Mouse (Mus musculus): ENCODE results near the gene Smim5. TPM values are rescaled to one million over a fixed set of nuclear protein-coding genes. Genes with fewer than 3 reads are reported as not detected.

Smim5 gene
- polyA plus RNA-seq, 1 experiment from 2014 or later: 19.6 TPM

GRCm38 (mm10) chr11:115886446-115886845 lies 13.3 kb upstream of the Smim5 start:
- H3K4me3 ChIP-seq (ENCODE audit: low read depth, low read length): no peak overlapping the region
- H3K4me2 ChIP-seq: no peak overlapping the region
- no peaks in the 10 kb centered on the region for H3K4me1 ChIP-seq (ENCODE audit: control insufficient read depth, insufficient read depth, low read length)
- peaks cover 18% of the 10 kb centered on the region for H3K27me3 ChIP-seq (ENCODE audit: control insufficient read depth, insufficient read depth, low read length)
- 71% methylated on average over 11 of the region's 11 CpGs for WGBS (ENCODE audit: insufficient replicate concordance)
- H3K36me3 ChIP-seq (ENCODE audit: control insufficient read depth, insufficient read depth, low read length): no peaks in the 10 kb centered on the region
- H3K27ac ChIP-seq (ENCODE audit: low read depth, low read length): no peak overlapping the region
- ATAC-seq (replicated peaks; ENCODE audit: insufficient number of reproducible peaks, low FRiP score, low TSS enrichment): no peak
- no peaks in the 10 kb centered on the region for H3K9me3 ChIP-seq (replicated peaks; ENCODE audit: control insufficient read depth, low read length)
- H3K9ac ChIP-seq (ENCODE audit: low read depth, low read length): no peak overlapping the region

- H3K36me3 ChIP-seq (ENCODE audit: control insufficient read depth, insufficient read depth, low read length): no peaks in the 10 kb centered on the region
- no peak overlapping the region for H3K4me3 ChIP-seq (ENCODE audit: low read depth, low read length)
- H3K27ac ChIP-seq (ENCODE audit: low read depth, low read length): no peak overlapping the region
- H3K9ac ChIP-seq (ENCODE audit: low read depth, low read length): no peak overlapping the region
- peaks cover 13% of the 10 kb centered on the region for H3K27me3 ChIP-seq (ENCODE audit: control insufficient read depth, insufficient read depth, low read length)
- ATAC-seq (replicated peaks; ENCODE audit: insufficient number of reproducible peaks, low FRiP score, low TSS enrichment): no peak
- no peaks in the 10 kb centered on the region for H3K9me3 ChIP-seq (replicated peaks; ENCODE audit: control insufficient read depth, low read length)
- peaks cover 4% of the 10 kb centered on the region; the same call in 1 of the 2 replicates for H3K4me1 ChIP-seq (ENCODE audit: control insufficient read depth, insufficient read depth, low read length)
- no peak overlapping the region for H3K4me2 ChIP-seq
- 81% methylated on average over 5 of the region's 5 CpGs for WGBS (ENCODE audit: insufficient replicate concordance)
Measured at GRCm38 (mm10) chr11:115888020-115888419, 11.7 kb upstream of the Smim5 start.

- Histone ChIP-seq H3K4me3 (ENCODE audit: low read depth, low read length) (no peak overlapping the region), H3K36me3 (ENCODE audit: control insufficient read depth, insufficient read depth, low read length) (peaks cover 2% of the 10 kb centered on the region; the same call in 1 of the 2 replicates), H3K27me3 (ENCODE audit: control insufficient read depth, insufficient read depth, low read length) (peaks cover 2% of the 10 kb centered on the region; the same call in 1 of the 2 replicates), H3K4me2 (no peak overlapping the region), H3K27ac (ENCODE audit: low read depth, low read length) (no peak overlapping the region), H3K9ac (ENCODE audit: low read depth, low read length) (no peak overlapping the region), H3K9me3 (replicated peaks; ENCODE audit: control insufficient read depth, low read length) (no peaks in the 10 kb centered on the region), H3K4me1 (ENCODE audit: control insufficient read depth, insufficient read depth, low read length) (peaks cover 4% of the 10 kb centered on the region; the same call in 1 of the 2 replicates)
- WGBS (ENCODE audit: insufficient replicate concordance): 76% methylated on average over 6 of the region's 6 CpGs
- no peak for ATAC-seq (replicated peaks; ENCODE audit: insufficient number of reproducible peaks, low FRiP score, low TSS enrichment)
Measured at GRCm38 (mm10) chr11:115889159-115889558, 10.6 kb upstream of the Smim5 start.

GRCm38 (mm10) chr11:115892213-115892612 lies 7.6 kb upstream of the Smim5 start:
- Histone ChIP-seq H3K4me3 (ENCODE audit: low read depth, low read length) (no peak overlapping the region), H3K27ac (ENCODE audit: low read depth, low read length) (no peak overlapping the region), H3K36me3 (ENCODE audit: control insufficient read depth, insufficient read depth, low read length) (peaks cover 8% of the 10 kb centered on the region), H3K4me1 (ENCODE audit: control insufficient read depth, insufficient read depth, low read length) (peaks cover 4% of the 10 kb centered on the region; the same call in 1 of the 2 replicates), H3K9me3 (replicated peaks; ENCODE audit: control insufficient read depth, low read length) (no peaks in the 10 kb centered on the region), H3K9ac (ENCODE audit: low read depth, low read length) (no peak overlapping the region), H3K4me2 (no peak overlapping the region), H3K27me3 (ENCODE audit: control insufficient read depth, insufficient read depth, low read length) (no peaks in the 10 kb centered on the region)
- 36% methylated on average over 6 of the region's 6 CpGs for WGBS (ENCODE audit: insufficient replicate concordance)
- no peak for ATAC-seq (replicated peaks; ENCODE audit: insufficient number of reproducible peaks, low FRiP score, low TSS enrichment)

DNA sequence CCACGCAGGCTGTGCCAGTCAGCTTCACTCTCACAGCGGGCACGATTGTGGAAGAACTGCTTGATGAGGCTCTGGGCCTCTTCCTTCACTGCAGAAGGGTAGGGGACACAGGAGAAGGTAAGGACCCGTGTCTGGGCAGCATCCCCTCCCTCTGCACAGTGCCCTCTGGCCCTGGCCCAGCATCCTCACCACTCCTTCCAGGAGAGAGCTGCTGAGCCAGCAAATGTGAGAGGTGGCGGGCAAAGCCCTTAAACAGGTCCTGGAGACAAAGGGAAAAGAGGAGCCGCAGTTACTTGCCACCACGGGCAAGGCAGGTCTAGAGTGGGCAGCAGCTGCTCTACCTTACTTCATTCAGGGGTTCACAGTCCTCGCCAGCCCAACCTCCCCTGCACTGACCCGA lies 6.7 kb upstream of the Smim5 start:
- no peak for ATAC-seq (replicated peaks; ENCODE audit: insufficient number of reproducible peaks, low FRiP score, low TSS enrichment)
- Histone ChIP-seq H3K9me3 (replicated peaks; ENCODE audit: control insufficient read depth, low read length) (no peaks in the 10 kb centered on the region), H3K27ac (ENCODE audit: low read depth, low read length) (no peak overlapping the region), H3K36me3 (ENCODE audit: control insufficient read depth, insufficient read depth, low read length) (peaks cover 8% of the 10 kb centered on the region), H3K4me2 (no peak overlapping the region), H3K9ac (ENCODE audit: low read depth, low read length) (no peak overlapping the region), H3K4me1 (ENCODE audit: control insufficient read depth, insufficient read depth, low read length) (peaks cover 4% of the 10 kb centered on the region; the same call in 1 of the 2 replicates), H3K27me3 (ENCODE audit: control insufficient read depth, insufficient read depth, low read length) (no peaks in the 10 kb centered on the region), H3K4me3 (ENCODE audit: low read depth, low read length) (no peak overlapping the region)
- WGBS (ENCODE audit: insufficient replicate concordance): 82% methylated on average over 9 of the region's 9 CpGs

GRCm38 (mm10) chr11:115894755-115895520 lies 4.8 kb upstream of the Smim5 start:
- ATAC-seq (replicated peaks; ENCODE audit: insufficient number of reproducible peaks, low FRiP score, low TSS enrichment): no peak
- no peak overlapping the region for H3K4me3 ChIP-seq (ENCODE audit: low read depth, low read length)
- H3K27me3 ChIP-seq (ENCODE audit: control insufficient read depth, insufficient read depth, low read length): no peaks in the 10 kb centered on the region
- H3K36me3 ChIP-seq (ENCODE audit: control insufficient read depth, insufficient read depth, low read length): peaks cover 8% of the 10 kb centered on the region
- H3K9me3 ChIP-seq (replicated peaks; ENCODE audit: control insufficient read depth, low read length): no peaks in the 10 kb centered on the region
- WGBS (ENCODE audit: insufficient replicate concordance): 51% methylated on average over 14 of the region's 14 CpGs
- no peak overlapping the region for H3K27ac ChIP-seq (ENCODE audit: low read depth, low read length)
- peaks cover 19% of the 10 kb centered on the region for H3K4me1 ChIP-seq (ENCODE audit: control insufficient read depth, insufficient read depth, low read length)
- H3K9ac ChIP-seq (ENCODE audit: low read depth, low read length): no peak overlapping the region
- H3K4me2 ChIP-seq: no peak overlapping the region

GRCm38 (mm10) chr11:115898446-115898845 lies 1.3 kb upstream of the Smim5 start:
- H3K9ac ChIP-seq (ENCODE audit: low read depth, low read length): no peak overlapping the region

GRCm38 (mm10) chr11:115898886-115899285 lies 880 bp upstream of the Smim5 start:
- Histone ChIP-seq H3K36me3 (ENCODE audit: control insufficient read depth, insufficient read depth, low read length) (peaks cover 8% of the 10 kb centered on the region), H3K27ac (ENCODE audit: low read depth, low read length) (no peak overlapping the region), H3K27me3 (ENCODE audit: control insufficient read depth, insufficient read depth, low read length) (no peaks in the 10 kb centered on the region), H3K4me3 (ENCODE audit: low read depth, low read length) (no peak overlapping the region), H3K4me1 (ENCODE audit: control insufficient read depth, insufficient read depth, low read length) (peaks cover 54% of the 10 kb centered on the region), H3K9me3 (replicated peaks; ENCODE audit: control insufficient read depth, low read length) (no peaks in the 10 kb centered on the region), H3K4me2 (peak overlapping the region; percentile 11; the same call in 1 of the 2 replicates), H3K9ac (ENCODE audit: low read depth, low read length) (no peak overlapping the region)
- 16% methylated on average over 4 of the region's 4 CpGs for WGBS (ENCODE audit: insufficient replicate concordance)
- no peak for ATAC-seq (replicated peaks; ENCODE audit: insufficient number of reproducible peaks, low FRiP score, low TSS enrichment)

More at GRCm38 (mm10) chr11:115898446-115898845, 1.3 kb upstream of the Smim5 start:
- Histone ChIP-seq H3K27me3 (ENCODE audit: control insufficient read depth, insufficient read depth, low read length) (no peaks in the 10 kb centered on the region), H3K9me3 (replicated peaks; ENCODE audit: control insufficient read depth, low read length) (no peaks in the 10 kb centered on the region), H3K27ac (ENCODE audit: low read depth, low read length) (no peak overlapping the region), H3K36me3 (ENCODE audit: control insufficient read depth, insufficient read depth, low read length) (peaks cover 8% of the 10 kb centered on the region), H3K4me2 (no peak overlapping the region; the same call in 1 of the 2 replicates), H3K4me3 (ENCODE audit: low read depth, low read length) (no peak overlapping the region), H3K4me1 (ENCODE audit: control insufficient read depth, insufficient read depth, low read length) (peaks cover 50% of the 10 kb centered on the region)
- 82% methylated on average over 7 of the region's 7 CpGs for WGBS (ENCODE audit: insufficient replicate concordance)
- ATAC-seq (replicated peaks; ENCODE audit: insufficient number of reproducible peaks, low FRiP score, low TSS enrichment): no peak

Measured in heart, embryonic 11.5 days (tissue).